9 mouse cellular contexts compared by ENCODE assay signal in genomic region chr10:56468537-56468936, GRCm38 (mm10).
DNase-seq lines count a peak whose midpoint lies in the region; ATAC-seq and TF ChIP-seq lines count a peak whose summit lies in the region.
"Had no signal": no experiment of that assay in that cellular context is flagged by ENCODE, and none has a peak within 500 bp of the region (broad histone marks: within the 10 kb centered on the region; RNA-seq: fewer than 3 reads in every experiment).

No protein-coding gene starts in this region.

- H3K36me3 ChIP-seq in liver, adult 2 months (ENCODE audit: control insufficient read depth, insufficient read depth, low read length): no peaks in the 10 kb centered on the region
- H3K36me3 ChIP-seq in liver, postnatal 0 days (replicated peaks; ENCODE audit: insufficient read depth, low read length): no peaks in the 10 kb centered on the region
- no peaks in the 10 kb centered on the region for H3K36me3 ChIP-seq in embryonic facial prominence, embryonic 13.5 days
- no peaks in the 10 kb centered on the region for H3K36me3 ChIP-seq in intestine, embryonic 14.5 days (ENCODE audit: control insufficient read depth, insufficient read depth, low read length)
- no peaks in the 10 kb centered on the region for H3K36me3 ChIP-seq in myocyte (ENCODE audit: control insufficient read depth, insufficient read depth)

- H3K9ac ChIP-seq in liver, adult 2 months (ENCODE audit: low read depth, low read length): no peak overlapping the region
- H3K9ac ChIP-seq in liver, postnatal 0 days (replicated peaks): no peak overlapping the region
- H3K9ac ChIP-seq in embryonic facial prominence, embryonic 13.5 days: peak overlapping the region; percentile 55; the same call in 1 of the 2 replicates
- no peak overlapping the region for H3K9ac ChIP-seq in intestine, embryonic 14.5 days (ENCODE audit: low read length)

- TF ChIP-seq POLR2A in liver, adult 2 months (IDR thresholded peaks at IDR 0.05; ENCODE audit: extremely low read depth, insufficient read depth, low read length): no peak
- TF ChIP-seq POLR2A in myocyte (IDR thresholded peaks at IDR 0.05; ENCODE audit: insufficient read length, low read depth): no peak

- no peaks in the 10 kb centered on the region for H3K79me2 ChIP-seq in liver, adult 2 months (ENCODE audit: control insufficient read depth, insufficient read depth, low read length)
- H3K79me2 ChIP-seq in myocyte (ENCODE audit: control insufficient read depth, insufficient read depth): no peaks in the 10 kb centered on the region

- no peaks in the 10 kb centered on the region for H3K9me3 ChIP-seq in liver, postnatal 0 days (ENCODE audit: low read length)
- peaks cover 3% of the 10 kb centered on the region; the same call in 1 of the 2 replicates for H3K9me3 ChIP-seq in embryonic facial prominence, embryonic 13.5 days
- no peaks in the 10 kb centered on the region for H3K9me3 ChIP-seq in intestine, embryonic 14.5 days (ENCODE audit: control insufficient read depth, low read length)

- TF ChIP-seq CTCF in liver, adult 2 months (IDR thresholded peaks at IDR 0.05; ENCODE audit: low read depth, low read length): no peak
- TF ChIP-seq CTCF in liver, postnatal 0 days (IDR thresholded peaks at IDR 0.05; ENCODE audit: low read depth): no peak

- TF ChIP-seq EP300 in liver, postnatal 0 days (IDR thresholded peaks at IDR 0.05; ENCODE audit: low read depth): no peak

- H3K4me1 ChIP-seq in liver, adult 2 months (ENCODE audit: control insufficient read depth, insufficient read depth, low read length): no peaks in the 10 kb centered on the region; the same call in 1 of the 2 replicates
- no peaks in the 10 kb centered on the region for H3K4me1 ChIP-seq in liver, postnatal 0 days (ENCODE audit: insufficient read depth)
- peaks cover 15% of the 10 kb centered on the region for H3K4me1 ChIP-seq in embryonic facial prominence, embryonic 13.5 days
- H3K4me1 ChIP-seq in intestine, embryonic 14.5 days (replicated peaks; ENCODE audit: control insufficient read depth, insufficient read depth, low read length): no peaks in the 10 kb centered on the region

- no peak overlapping the region for H3ac ChIP-seq in myocyte (ENCODE audit: control insufficient read depth, insufficient read length)

- no peaks in the 10 kb centered on the region for H3K27me3 ChIP-seq in liver, adult 2 months (ENCODE audit: control insufficient read depth, insufficient read depth, low read length)
- no peaks in the 10 kb centered on the region for H3K27me3 ChIP-seq in liver, postnatal 0 days (ENCODE audit: insufficient read depth, low read length)
- no peaks in the 10 kb centered on the region for H3K27me3 ChIP-seq in embryonic facial prominence, embryonic 13.5 days
- H3K27me3 ChIP-seq in intestine, embryonic 14.5 days (replicated peaks; ENCODE audit: control insufficient read depth, insufficient read depth, low read length): no peaks in the 10 kb centered on the region
- H3K27me3 ChIP-seq in myocyte (ENCODE audit: control insufficient read depth, insufficient read depth, insufficient read length): no peaks in the 10 kb centered on the region

- H3K27ac ChIP-seq in liver, adult 2 months (replicated peaks; ENCODE audit: insufficient read depth, low read depth, low read length): peak overlapping the region; percentile 25; the same call in 1 of the 2 replicates
- H3K27ac ChIP-seq in liver, postnatal 0 days (ENCODE audit: low read depth): no peak overlapping the region
- H3K27ac ChIP-seq in embryonic facial prominence, embryonic 13.5 days: peak overlapping the region; percentile 89
- H3K27ac ChIP-seq in intestine, embryonic 14.5 days (ENCODE audit: low read depth): peak overlapping the region; percentile 65; the same call in 1 of the 2 replicates

- 23% methylated on average over 6 of the region's 6 CpGs for WGBS in liver, adult 2 months
- 31% methylated on average over 6 of the region's 6 CpGs for WGBS in liver, postnatal 0 days (ENCODE audit: insufficient replicate concordance)
- 22% methylated on average over 6 of the region's 6 CpGs for WGBS in embryonic facial prominence, embryonic 13.5 days
- WGBS in intestine, embryonic 14.5 days: 22% methylated on average over 6 of the region's 6 CpGs

- no peak overlapping the region for H3K4me3 ChIP-seq in liver, adult 2 months (ENCODE audit: insufficient read depth, low read depth, low read length)
- H3K4me3 ChIP-seq in liver, postnatal 0 days (ENCODE audit: low read depth, low read length): no peak overlapping the region
- peak overlapping the region; percentile 31; the same call in 1 of the 2 replicates for H3K4me3 ChIP-seq in embryonic facial prominence, embryonic 13.5 days
- H3K4me3 ChIP-seq in intestine, embryonic 14.5 days (ENCODE audit: low read depth, low read length): no peak overlapping the region
- peak overlapping the region; percentile 14 for H3K4me3 ChIP-seq in myocyte
- H3K4me3 ChIP-seq: erythroblast, embryonic 14.5 days had no signal

- H3K4me2 ChIP-seq in liver, postnatal 0 days (ENCODE audit: low read depth, low read length): no peak overlapping the region
- H3K4me2 ChIP-seq in embryonic facial prominence, embryonic 13.5 days: peak overlapping the region; percentile 58
- H3K4me2 ChIP-seq in intestine, embryonic 14.5 days (ENCODE audit: low read length): peak overlapping the region; percentile 47
- peak overlapping the region; percentile 95 for H3K4me2 ChIP-seq in myocyte (ENCODE audit: low read depth)

- DNase-seq in liver, adult 2 months (ENCODE audit: extremely low read depth, low read depth, low spot score): peak; percentile 10
- DNase-seq in liver, postnatal 0 days: no peak
- no peak for DNase-seq in intestine, embryonic 14.5 days (ENCODE audit: low spot score)
- DNase-seq in urinary bladder, postnatal 14 days (ENCODE audit: low spot score): no peak
- DNase-seq in layer of hippocampus, postnatal 14 days (ENCODE audit: low spot score in 2 of 2): no peak

- no peak for ATAC-seq in liver, postnatal 0 days
- ATAC-seq in embryonic facial prominence, embryonic 13.5 days (ENCODE audit: insufficient number of reproducible peaks, insufficient read depth, low FRiP score, low TSS enrichment, low read depth): no peak
- no peak for ATAC-seq in intestine, embryonic 14.5 days (replicated peaks; ENCODE audit: low FRiP score, low TSS enrichment, low read depth)
- ATAC-seq in megakaryocyte-erythroid progenitor cell, adult 5-6 weeks (replicated peaks; ENCODE audit: low FRiP score, low TSS enrichment, poor library complexity, severe bottlenecking): no peak

TF ChIP-seq in myocyte, 11 proteins besides CTCF, POLR2A, EP300 and RAD21:
- TF ChIP-seq REST (IDR thresholded peaks at IDR 0.05; ENCODE audit: insufficient read depth, insufficient read length) (no peak), USF1 (IDR thresholded peaks at IDR 0.05; ENCODE audit: low read depth) (no peak), CEBPB (IDR thresholded peaks at IDR 0.05; ENCODE audit: insufficient read depth, poor library complexity, severe bottlenecking) (no peak), MYOD1 (IDR thresholded peaks at IDR 0.05; ENCODE audit: control insufficient read depth in 1 of 3, insufficient read length in 2 of 3, low read depth in 2 of 3) (no peak), POLR2AphosphoS2 (IDR thresholded peaks at IDR 0.05; ENCODE audit: insufficient read length, low read depth) (no peak), TCF3 (IDR thresholded peaks at IDR 0.05; ENCODE audit: insufficient read length, low read depth) (no peak), TCF12 (IDR thresholded peaks at IDR 0.05; ENCODE audit: insufficient read depth, poor library complexity, severe bottlenecking) (no peak), MAX (IDR thresholded peaks at IDR 0.05; ENCODE audit: low read depth) (no peak), SRF (IDR thresholded peaks at IDR 0.05; ENCODE audit: control insufficient read depth, insufficient read length, low read depth) (no peak), MYOG (IDR thresholded peaks at IDR 0.05; ENCODE audit: control insufficient read depth in 1 of 3, insufficient read depth in 1 of 3, insufficient read length in 2 of 3, low read depth in 2 of 3) (no peak), E2F4 (IDR thresholded peaks at IDR 0.05; ENCODE audit: insufficient read depth) (no peak)

Comparison
In these comparisons a context has a peak if more than half of its experiments do, and no peak if none do; other contexts are left out.
1. H3K4me3 ChIP-seq: peak in embryonic facial prominence, embryonic 13.5 days (single experiment) and myocyte (single experiment); none in liver, adult 2 months (single experiment), liver, postnatal 0 days (single experiment) and intestine, embryonic 14.5 days (single experiment).